Mouse (Mus musculus) myocyte (in vitro differentiated cells): ENCODE data around the gene Limch1.

ENCODE experiments used
- MAX ChIP-seq: IDR thresholded peaks from one replicate; pipeline ENCODE4 v1.6.1; 2011; ENCODE audit warnings: low read depth, mild to moderate bottlenecking, control low read depth
- REST ChIP-seq: IDR thresholded peaks from one replicate; pipeline ENCODE4 v1.6.1; 2011; ENCODE audit warnings: mild to moderate bottlenecking, control low read depth, moderate library complexity; ENCODE audit not compliant: insufficient read depth, insufficient read length

DNA sequence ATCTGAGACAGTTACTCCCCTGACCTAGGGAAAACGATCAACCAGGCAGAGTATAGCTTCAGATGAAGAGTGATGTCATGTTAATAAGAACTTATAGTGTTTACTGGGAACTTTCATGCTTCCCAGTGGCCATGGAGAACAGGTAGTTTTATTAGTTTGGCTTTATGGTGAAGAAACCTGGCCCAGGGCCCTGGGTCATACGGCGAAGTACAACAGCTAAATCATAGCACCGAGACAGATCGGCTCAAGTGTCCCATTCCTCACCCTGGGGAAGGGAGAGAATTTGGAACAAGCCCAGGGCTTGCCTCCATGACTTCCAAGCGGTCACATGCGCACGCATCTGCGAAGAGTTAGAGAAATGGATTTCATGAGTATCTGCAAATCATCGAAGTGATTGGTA lies 84.6 kb downstream of the Limch1 start:
- TF ChIP-seq REST (no peak), MAX (no peak)
